Mouse (Mus musculus) CH12F3 (cell line): ENCODE data around the gene Xrcc3.

Experiments used
- in situ Hi-C: fragments of 300-500 bp; cut with MboI; formaldehyde crosslinking; loops from 2 replicates; pipeline ENCODE4 v1.14.3; 2020; ENCODE audit warnings: low sequenced_read_pairs

Xrcc3 gene

GRCm38 (mm10) chr12:111777919-111778318 is 35.8 kb downstream of the Xrcc3 start:
- in situ Hi-C loops = no loop called here

GRCm38 (mm10) chr12:111774845-111775244 is 38.8 kb downstream of the Xrcc3 start:
- in situ Hi-C loops = no loop called here

GRCm38 (mm10) chr12:111774156-111774555 is 39.5 kb downstream of the Xrcc3 start:
- in situ Hi-C loops = no loop called here

- in situ Hi-C loops = no loop called here
These were observed 43.0 kb downstream of the Xrcc3 start for GRCm38 (mm10) chr12:111770651-111771050.

GRCm38 (mm10) chr12:111769816-111770577 is 43.7 kb downstream of the Xrcc3 start:
- in situ Hi-C loops = no loop called here

GRCm38 (mm10) chr12:111769306-111769705 is 44.4 kb downstream of the Xrcc3 start:
- in situ Hi-C loops = no loop called here

- in situ Hi-C loops = no loop called here
These were observed 45.2 kb downstream of the Xrcc3 start for GRCm38 (mm10) chr12:111768322-111768928.

- in situ Hi-C loops = no loop called here
These were observed 47.1 kb downstream of the Xrcc3 start for GRCm38 (mm10) chr12:111766313-111767236.

GRCm38 (mm10) chr12:111762620-111763280 is 50.9 kb downstream of the Xrcc3 start:
- in situ Hi-C loops = no loop called here

- in situ Hi-C loops = no loop called here
These were observed 53.3 kb downstream of the Xrcc3 start for GRCm38 (mm10) chr12:111760306-111760908.

- in situ Hi-C loops = no loop called here
These were observed 54.3 kb downstream of the Xrcc3 start for GRCm38 (mm10) chr12:111759176-111760061.

GRCm38 (mm10) chr12:111758381-111759175 is 55.1 kb downstream of the Xrcc3 start, which contains the start of gene Klc1:
TSS of gene Klc1 (plus strand) at chr12:111758849.
- in situ Hi-C loops = no loop called here

- in situ Hi-C loops = no loop called here
These were observed 55.9 kb downstream of the Xrcc3 start for GRCm38 (mm10) chr12:111757561-111758325.

GRCm38 (mm10) chr12:111756698-111757082 is 57.0 kb downstream of the Xrcc3 start:
- in situ Hi-C loops = no loop called here

GRCm38 (mm10) chr12:111756082-111756697 is 57.5 kb downstream of the Xrcc3 start:
- in situ Hi-C loops = no loop called here

GRCm38 (mm10) chr12:111755231-111755630 is 58.4 kb downstream of the Xrcc3 start:
- in situ Hi-C loops = no loop called here

- in situ Hi-C loops = no loop called here
These were observed 59.0 kb downstream of the Xrcc3 start for GRCm38 (mm10) chr12:111754710-111755109.
